Mouse (Mus musculus) activated CD4-positive, CD25-positive, alpha-beta regulatory T cell, adult 9 weeks (primary cell): ENCODE results near the gene B230219D22Rik. TPM values are rescaled to one million over a fixed set of nuclear protein-coding genes. Genes with fewer than 3 reads are reported as not detected.

Source experiments
- polyA plus RNA-seq: library from polyadenylated mRNA; unstranded; fragments of 100-300 nt; shearing (Covaris generic); gene quantifications from one replicate; pipeline ENCODE4 v1.2.1, GENCODE M21; 2017

The B230219D22Rik gene
- polyA plus RNA-seq = 8.8 TPM

DNA sequence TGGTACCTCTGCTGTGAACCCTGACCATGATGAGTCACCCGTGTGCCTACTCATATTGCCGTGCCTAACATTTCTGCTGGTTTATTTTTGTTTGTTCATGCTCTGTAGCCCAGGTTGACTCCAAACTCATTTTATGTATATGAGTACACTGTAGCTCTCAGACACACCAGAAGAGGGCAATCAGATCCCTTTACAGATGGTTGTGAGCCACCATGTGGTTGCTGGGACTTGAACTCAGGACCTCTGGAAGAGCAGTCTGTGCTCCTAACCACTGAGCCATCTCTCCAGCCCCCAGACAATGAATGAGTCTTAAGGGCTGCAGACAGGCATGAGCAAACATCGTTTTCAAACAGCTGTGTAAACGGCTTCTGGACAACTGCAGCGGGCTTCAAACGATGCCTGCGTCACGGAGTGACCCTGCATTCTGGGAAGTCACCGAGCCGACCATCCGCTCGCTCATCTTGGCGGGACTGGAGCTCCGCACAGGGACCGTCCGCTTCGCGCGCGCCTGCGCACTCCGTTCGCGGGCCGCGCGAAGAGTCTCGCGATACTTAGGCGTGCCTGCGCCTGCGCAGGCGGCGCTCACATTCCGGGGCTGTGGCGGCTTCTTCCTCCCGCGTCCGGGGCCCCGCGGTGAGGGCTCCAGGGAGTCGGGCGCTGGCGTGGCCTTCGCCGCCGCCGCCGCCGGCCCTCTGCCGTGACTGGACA is at the start of gene B230219D22Rik:
Gene B230219D22Rik (plus strand): TSS at position 590 of the 708 bp plus-strand sequence.

GRCm38 (mm10) chr13:55714501-55715166 is 21.7 kb downstream of the B230219D22Rik start, which contains the start of gene Txndc15:
Gene Txndc15 (plus strand): TSS chr13:55714650.

GRCm38 (mm10) chr13:55727120-55727838 is 34.4 kb downstream of the B230219D22Rik start, which contains the start of gene Pcbd2:
Gene Pcbd2 (plus strand): TSS chr13:55727368.

Other genes with a start within 250 kb of the B230219D22Rik start
- gene Grk6, start 248.1 kb upstream of the B230219D22Rik start, polyA plus RNA-seq = 17.4 TPM
- gene Prr7, start 228.9 kb upstream of the B230219D22Rik start, polyA plus RNA-seq = not detected
- gene Dbn1, start 205.0 kb upstream of the B230219D22Rik start, polyA plus RNA-seq = not detected
- gene Pdlim7, start 179.4 kb upstream of the B230219D22Rik start, polyA plus RNA-seq = 13.1 TPM
- gene Dok3, start 163.8 kb upstream of the B230219D22Rik start, polyA plus RNA-seq = 2.8 TPM
- 88.4 TPM for gene Ddx41, start 156.5 kb upstream of the B230219D22Rik start, polyA plus RNA-seq
- gene Fam193b, start 122.0 kb upstream of the B230219D22Rik start, polyA plus RNA-seq = 25.6 TPM
- gene Tmed9, start 119.4 kb upstream of the B230219D22Rik start, polyA plus RNA-seq = 294 TPM
- 46.0 TPM for gene B4galt7, start 93.2 kb upstream of the B230219D22Rik start, polyA plus RNA-seq
- 41.7 TPM for gene Caml, start 70.1 kb upstream of the B230219D22Rik start, polyA plus RNA-seq
- gene Ddx46, start 58.1 kb upstream of the B230219D22Rik start, polyA plus RNA-seq = 79.8 TPM
- 65.4 TPM for gene Txndc15, start 21.5 kb downstream of the B230219D22Rik start, polyA plus RNA-seq
- gene Pcbd2, start 34.2 kb downstream of the B230219D22Rik start, polyA plus RNA-seq = 11.8 TPM
- gene Catsper3, start 91.4 kb downstream of the B230219D22Rik start, polyA plus RNA-seq = not detected
- gene Pitx1, start 143.1 kb downstream of the B230219D22Rik start, polyA plus RNA-seq = not detected